ENCODE assay signal across 27 mouse cellular contexts in the genomic region with DNA sequence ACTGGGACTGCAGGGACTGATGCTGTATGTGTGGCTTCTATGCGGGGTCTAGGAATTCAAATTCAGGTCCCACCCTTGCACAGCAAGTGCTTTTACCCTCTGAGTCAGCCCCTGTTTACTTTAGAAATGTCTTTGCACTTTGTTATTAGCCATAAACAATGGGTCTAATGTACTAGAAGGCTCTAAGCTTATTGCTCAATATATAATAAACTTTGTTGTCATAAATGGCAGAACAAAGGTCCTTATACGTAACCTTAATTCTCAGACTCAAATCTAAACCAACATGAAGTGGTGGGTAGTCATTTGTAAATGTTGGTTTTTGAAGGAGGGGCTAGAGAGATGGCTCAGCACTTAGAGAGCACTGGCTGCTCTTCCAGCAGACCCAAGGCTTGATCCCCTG.
"Had no signal": no experiment of that assay in that cellular context is flagged by ENCODE, and none has a peak within 500 bp of the region (broad histone marks: within the 10 kb centered on the region; RNA-seq: fewer than 3 reads in every experiment).

No protein-coding gene starts in this region.

- DNase-seq: cerebellum, adult 2 months; cerebellum, adult 8-10 months; cerebellum, adult 9-10 months; cerebellum, adult 9-11 months; cerebellum, postnatal 10 days; cerebellum, postnatal 14 days; cerebellum, postnatal 25 days; cerebellum, postnatal 36 days; embryo, embryonic 11 days; forebrain, postnatal 0 days; gastrocnemius, postnatal 10 days; gastrocnemius, postnatal 14 days; gastrocnemius, postnatal 25 days; gastrocnemius, postnatal 36 days; heart, adult 18-20 months; heart, adult 2 months had no signal

- ATAC-seq: forebrain, embryonic 13.5 days; forebrain, embryonic 14.5 days; forebrain, embryonic 15.5 days; forebrain, embryonic 16.5 days; forebrain, postnatal 0 days had no signal

- H3K4me1 ChIP-seq: embryonic facial prominence, embryonic 10.5 days; embryonic facial prominence, embryonic 12.5 days; embryonic facial prominence, embryonic 13.5 days; embryonic facial prominence, embryonic 15.5 days; forebrain, embryonic 10.5 days; forebrain, embryonic 12.5 days; forebrain, embryonic 13.5 days; forebrain, embryonic 15.5 days had no signal

- H3K27ac ChIP-seq: embryonic facial prominence, embryonic 10.5 days; embryonic facial prominence, embryonic 12.5 days; embryonic facial prominence, embryonic 13.5 days; embryonic facial prominence, embryonic 15.5 days; forebrain, embryonic 10.5 days; forebrain, embryonic 12.5 days; forebrain, embryonic 13.5 days; forebrain, embryonic 15.5 days; heart, adult 2 months had no signal

- H3K27me3 ChIP-seq: embryonic facial prominence, embryonic 12.5 days; embryonic facial prominence, embryonic 13.5 days; embryonic facial prominence, embryonic 15.5 days; forebrain, embryonic 12.5 days; forebrain, embryonic 13.5 days; forebrain, embryonic 15.5 days had no signal

- H3K4me3 ChIP-seq: embryonic facial prominence, embryonic 10.5 days; embryonic facial prominence, embryonic 12.5 days; embryonic facial prominence, embryonic 13.5 days; embryonic facial prominence, embryonic 15.5 days; erythroblast, embryonic 14.5 days; forebrain, embryonic 10.5 days; forebrain, embryonic 12.5 days; forebrain, embryonic 13.5 days; forebrain, embryonic 15.5 days; heart, adult 2 months had no signal

- H3K9me3 ChIP-seq: embryonic facial prominence, embryonic 10.5 days; embryonic facial prominence, embryonic 12.5 days; embryonic facial prominence, embryonic 13.5 days; embryonic facial prominence, embryonic 15.5 days; forebrain, embryonic 10.5 days; forebrain, embryonic 12.5 days; forebrain, embryonic 13.5 days; forebrain, embryonic 15.5 days had no signal

- H3K9ac ChIP-seq: embryonic facial prominence, embryonic 12.5 days; embryonic facial prominence, embryonic 13.5 days; embryonic facial prominence, embryonic 15.5 days; forebrain, embryonic 12.5 days; forebrain, embryonic 13.5 days; forebrain, embryonic 15.5 days; forebrain, postnatal 0 days had no signal

- H3K4me2 ChIP-seq: embryonic facial prominence, embryonic 12.5 days; embryonic facial prominence, embryonic 13.5 days; embryonic facial prominence, embryonic 15.5 days; forebrain, embryonic 12.5 days; forebrain, embryonic 13.5 days; forebrain, embryonic 15.5 days had no signal
